Mouse (Mus musculus): ENCODE measurements around the gene Brd3os. TPM values are rescaled to one million over a fixed set of nuclear protein-coding genes. Genes with fewer than 3 reads are reported as not detected.

The Brd3os gene
- polyA plus RNA-seq, 1 experiment, result 10.6 TPM

- TF ChIP-seq CTCF (IDR thresholded peaks at IDR 0.05; ENCODE audit: insufficient read depth, low read length) (no peak), POLR2A (IDR thresholded peaks at IDR 0.05; ENCODE audit: borderline replicate concordance, extremely low read depth, low read depth, low read length) (no peak)
- no peak for DNase-seq
- Histone ChIP-seq H3K4me1 (ENCODE audit: control insufficient read depth, insufficient read depth, low read length) (no peaks in the 10 kb centered on the region), H3K4me3 (replicated peaks; ENCODE audit: extremely low read depth, low read depth, low read length) (no peak overlapping the region)
- 81% methylated on average over 5 of the region's 5 CpGs for WGBS
These were observed 18.0 kb downstream of the Brd3os start for GRCm38 (mm10) chr2:27460163-27460562.

GRCm38 (mm10) chr2:27460651-27461050 is 18.5 kb downstream of the Brd3os start:
- 61% methylated on average over 9 of the region's 9 CpGs for WGBS
- no peak for DNase-seq
- no peak overlapping the region for H3K4me3 ChIP-seq (replicated peaks; ENCODE audit: extremely low read depth, low read depth, low read length)

GRCm38 (mm10) chr2:27461881-27462660 is 19.9 kb downstream of the Brd3os start:
- DNase-seq, result no peak
- 94% methylated on average over 4 of the region's 4 CpGs for WGBS
- no peaks in the 10 kb centered on the region for H3K4me1 ChIP-seq (ENCODE audit: control insufficient read depth, insufficient read depth, low read length)
- no peak overlapping the region for H3K4me3 ChIP-seq (replicated peaks; ENCODE audit: extremely low read depth, low read depth, low read length)
- TF ChIP-seq CTCF (IDR thresholded peaks at IDR 0.05; ENCODE audit: insufficient read depth, low read length) (no peak), POLR2A (IDR thresholded peaks at IDR 0.05; ENCODE audit: borderline replicate concordance, extremely low read depth, low read depth, low read length) (no peak)

More at GRCm38 (mm10) chr2:27460651-27461050, 18.5 kb downstream of the Brd3os start:
- H3K4me1 ChIP-seq (ENCODE audit: control insufficient read depth, insufficient read depth, low read length), result no peaks in the 10 kb centered on the region
- TF ChIP-seq POLR2A (IDR thresholded peaks at IDR 0.05; ENCODE audit: borderline replicate concordance, extremely low read depth, low read depth, low read length) (no peak), CTCF (IDR thresholded peaks at IDR 0.05; ENCODE audit: insufficient read depth, low read length) (no peak)

- 80% methylated on average over 4 of the region's 4 CpGs for WGBS
- TF ChIP-seq CTCF (IDR thresholded peaks at IDR 0.05; ENCODE audit: insufficient read depth, low read length), result no peak
- TF ChIP-seq POLR2A (IDR thresholded peaks at IDR 0.05; ENCODE audit: borderline replicate concordance, extremely low read depth, low read depth, low read length), result no peak
- no peaks in the 10 kb centered on the region; the same call in 1 of the 2 replicates for H3K4me1 ChIP-seq (ENCODE audit: control insufficient read depth, insufficient read depth, low read length)
- no peak overlapping the region for H3K4me3 ChIP-seq (replicated peaks; ENCODE audit: extremely low read depth, low read depth, low read length)
- no peak for DNase-seq
These were observed 20.8 kb downstream of the Brd3os start for GRCm38 (mm10) chr2:27462901-27463300.

- Histone ChIP-seq H3K4me3 (replicated peaks; ENCODE audit: extremely low read depth, low read depth, low read length) (no peak overlapping the region), H3K4me1 (ENCODE audit: control insufficient read depth, insufficient read depth, low read length) (peaks cover 14% of the 10 kb centered on the region)
- 73% methylated on average over 4 of the region's 4 CpGs for WGBS
- DNase-seq, result no peak
- TF ChIP-seq CTCF (IDR thresholded peaks at IDR 0.05; ENCODE audit: insufficient read depth, low read length) (no peak), POLR2A (IDR thresholded peaks at IDR 0.05; ENCODE audit: borderline replicate concordance, extremely low read depth, low read depth, low read length) (no peak)
These were observed 27.3 kb downstream of the Brd3os start for GRCm38 (mm10) chr2:27469292-27469990.

- no peak for DNase-seq
- Histone ChIP-seq H3K4me3 (replicated peaks; ENCODE audit: extremely low read depth, low read depth, low read length) (no peak overlapping the region), H3K4me1 (ENCODE audit: control insufficient read depth, insufficient read depth, low read length) (peaks cover 14% of the 10 kb centered on the region)
- 59% methylated on average over 3 of the region's 3 CpGs for WGBS
- TF ChIP-seq CTCF (IDR thresholded peaks at IDR 0.05; ENCODE audit: insufficient read depth, low read length) (no peak), POLR2A (IDR thresholded peaks at IDR 0.05; ENCODE audit: borderline replicate concordance, extremely low read depth, low read depth, low read length) (no peak)
These were observed 27.8 kb downstream of the Brd3os start for GRCm38 (mm10) chr2:27469991-27470355.

GRCm38 (mm10) chr2:27470535-27470934 is 28.4 kb downstream of the Brd3os start:
- no peak overlapping the region for H3K4me3 ChIP-seq (replicated peaks; ENCODE audit: extremely low read depth, low read depth, low read length)
- TF ChIP-seq POLR2A (IDR thresholded peaks at IDR 0.05; ENCODE audit: borderline replicate concordance, extremely low read depth, low read depth, low read length) (no peak), CTCF (IDR thresholded peaks at IDR 0.05; ENCODE audit: insufficient read depth, low read length) (no peak)
- DNase-seq, result no peak
- WGBS, result 90% methylated on average over 2 of the region's 2 CpGs
- peaks cover 14% of the 10 kb centered on the region for H3K4me1 ChIP-seq (ENCODE audit: control insufficient read depth, insufficient read depth, low read length)

GRCm38 (mm10) chr2:27471170-27471584 is 29.1 kb downstream of the Brd3os start:
- Histone ChIP-seq H3K4me1 (ENCODE audit: control insufficient read depth, insufficient read depth, low read length) (peaks cover 14% of the 10 kb centered on the region), H3K4me3 (replicated peaks; ENCODE audit: extremely low read depth, low read depth, low read length) (no peak overlapping the region)
- TF ChIP-seq POLR2A (IDR thresholded peaks at IDR 0.05; ENCODE audit: borderline replicate concordance, extremely low read depth, low read depth, low read length) (no peak), CTCF (IDR thresholded peaks at IDR 0.05; ENCODE audit: insufficient read depth, low read length) (no peak)
- DNase-seq, result no peak

GRCm38 (mm10) chr2:27473061-27473765 is 31.1 kb downstream of the Brd3os start:
- Histone ChIP-seq H3K4me1 (ENCODE audit: control insufficient read depth, insufficient read depth, low read length) (peaks cover 14% of the 10 kb centered on the region), H3K4me3 (replicated peaks; ENCODE audit: extremely low read depth, low read depth, low read length) (no peak overlapping the region)
- WGBS, result 55% methylated on average over 7 of the region's 7 CpGs
- DNase-seq, result no peak
- TF ChIP-seq CTCF (IDR thresholded peaks at IDR 0.05; ENCODE audit: insufficient read depth, low read length) (no peak), POLR2A (IDR thresholded peaks at IDR 0.05; ENCODE audit: borderline replicate concordance, extremely low read depth, low read depth, low read length) (no peak)

Measured in lung, adult 2 months (tissue).